Mouse (Mus musculus) embryo, embryonic 10 days (tissue): ENCODE results near the gene S100a8.

ENCODE experiments used
- DNase-seq: peaks from one replicate; pipeline ENCODE4 v3.0.0-alpha.2; 2015; ENCODE audit warnings: low spot score

S100a8 gene

DNA sequence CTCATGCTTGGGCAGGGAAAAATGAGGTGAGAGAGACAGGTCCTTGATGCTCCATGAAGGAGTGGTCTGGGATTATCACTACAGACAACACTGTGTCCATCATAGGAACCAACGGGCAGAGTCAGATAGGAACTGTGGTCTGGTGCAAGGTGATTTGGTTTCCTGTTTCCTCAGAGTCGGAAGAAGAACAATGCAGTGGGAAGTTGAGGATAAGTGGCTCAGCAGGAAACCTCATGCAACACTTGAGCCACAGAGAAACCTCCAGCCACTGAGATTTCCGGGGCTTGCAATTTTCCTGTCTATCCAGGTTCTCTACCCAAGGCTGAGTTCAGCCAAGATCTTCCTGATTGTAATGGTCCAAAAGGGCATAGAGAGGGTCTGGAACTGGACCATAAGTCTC is 9.9 kb downstream of the S100a8 start:
- DNase-seq = no peak

DNA sequence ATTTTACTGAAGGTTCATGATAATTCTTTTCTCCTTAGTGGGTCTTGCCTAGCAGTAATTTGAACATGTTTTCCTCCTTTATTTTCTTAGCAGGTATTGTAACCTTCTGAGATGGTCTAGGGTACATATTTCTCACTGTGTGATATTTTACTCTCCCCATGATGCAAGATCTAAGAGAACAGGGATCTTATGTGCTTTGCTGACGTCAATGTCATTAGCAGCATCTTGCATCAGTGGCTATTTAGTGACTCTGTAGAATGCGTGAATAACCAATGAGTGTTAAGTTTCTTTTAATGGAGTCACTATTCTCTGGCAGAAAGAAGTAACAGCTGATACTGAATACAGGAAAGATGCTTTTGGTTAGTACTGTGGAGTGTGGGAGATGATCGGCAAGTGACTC is 15.2 kb downstream of the S100a8 start:
- no peak for DNase-seq

DNA sequence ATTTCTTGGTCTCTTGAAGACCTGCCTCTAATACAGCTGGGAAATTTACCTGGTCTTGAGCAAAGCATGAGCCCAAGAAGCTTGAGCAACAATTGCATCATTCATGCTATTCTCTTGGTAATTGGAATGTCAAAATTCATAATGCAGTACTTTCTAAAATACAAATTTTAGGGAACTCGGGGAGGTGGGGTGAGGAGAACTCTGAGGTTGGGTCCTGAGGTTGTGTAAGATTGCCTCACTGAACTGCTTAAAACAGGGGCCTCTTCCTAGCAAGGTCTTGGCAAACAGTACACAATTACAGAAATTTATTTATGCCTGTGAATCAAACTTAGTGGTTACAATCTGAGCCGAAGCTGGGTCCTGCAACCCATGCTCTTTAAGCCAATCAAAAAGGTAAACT is 18.1 kb downstream of the S100a8 start:
- DNase-seq = no peak

DNA sequence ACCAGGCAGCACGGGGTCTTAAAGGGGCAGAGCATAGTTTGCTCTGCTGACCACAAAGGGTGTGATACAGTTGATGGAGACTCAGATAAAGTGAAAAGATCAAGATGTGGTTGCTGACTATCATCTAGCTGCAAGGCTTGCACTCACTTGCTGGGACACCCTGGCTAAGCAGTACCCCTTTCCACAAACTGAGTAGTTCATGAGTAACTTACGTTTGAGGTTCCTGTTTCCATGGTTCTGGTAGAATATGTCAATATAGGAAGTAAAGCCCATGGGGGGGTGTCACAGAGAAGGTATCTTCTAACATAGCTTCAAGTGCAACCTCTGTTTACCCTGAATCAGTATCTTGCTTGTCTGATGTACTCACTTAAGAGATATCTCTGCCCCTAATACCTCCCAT is 24.7 kb downstream of the S100a8 start:
- DNase-seq = no peak

DNA sequence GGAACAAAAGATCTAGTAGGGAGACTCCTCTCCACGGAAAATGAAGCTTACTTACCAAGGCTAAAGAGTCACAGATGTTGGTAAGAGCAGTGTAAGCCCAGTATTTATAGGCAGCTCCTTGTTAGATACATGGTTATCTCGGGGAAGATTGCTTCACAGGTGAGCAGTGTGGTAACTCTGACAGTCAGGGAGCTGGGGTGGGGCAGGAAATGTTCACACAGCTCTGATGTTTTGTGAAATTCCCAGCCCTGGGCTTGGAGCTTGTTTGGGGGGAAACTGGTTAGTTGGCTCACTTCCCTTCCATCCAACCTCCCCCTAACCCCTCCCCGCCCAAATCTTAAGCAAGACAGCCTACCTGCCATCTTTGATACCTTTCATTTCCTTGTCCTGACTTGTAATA is 26.8 kb downstream of the S100a8 start, which contains the start of gene S100a9:
TSS of gene S100a9 (minus strand) at position 109 of the 400 bp plus-strand sequence.
- DNase-seq = no peak

DNA sequence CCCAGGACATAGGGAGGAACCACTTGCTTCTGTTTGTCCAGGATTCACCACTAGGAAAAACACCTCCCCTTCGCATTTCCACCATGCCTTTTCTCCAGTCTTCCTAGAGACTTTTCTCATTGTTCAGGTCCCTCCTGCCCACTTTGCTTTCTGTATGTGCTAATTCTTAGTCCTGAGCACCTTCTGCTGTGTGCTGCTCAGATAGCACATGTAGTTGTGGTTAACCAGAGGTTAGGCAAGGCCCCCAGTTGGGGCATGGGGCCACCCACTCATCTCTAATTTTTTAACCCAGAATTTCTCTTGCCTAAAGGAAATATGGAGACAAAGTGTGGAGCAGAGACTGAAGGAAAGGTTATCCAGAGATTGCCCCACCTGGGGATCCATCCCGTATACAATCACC is 33.5 kb downstream of the S100a8 start:
- no peak for DNase-seq

DNA sequence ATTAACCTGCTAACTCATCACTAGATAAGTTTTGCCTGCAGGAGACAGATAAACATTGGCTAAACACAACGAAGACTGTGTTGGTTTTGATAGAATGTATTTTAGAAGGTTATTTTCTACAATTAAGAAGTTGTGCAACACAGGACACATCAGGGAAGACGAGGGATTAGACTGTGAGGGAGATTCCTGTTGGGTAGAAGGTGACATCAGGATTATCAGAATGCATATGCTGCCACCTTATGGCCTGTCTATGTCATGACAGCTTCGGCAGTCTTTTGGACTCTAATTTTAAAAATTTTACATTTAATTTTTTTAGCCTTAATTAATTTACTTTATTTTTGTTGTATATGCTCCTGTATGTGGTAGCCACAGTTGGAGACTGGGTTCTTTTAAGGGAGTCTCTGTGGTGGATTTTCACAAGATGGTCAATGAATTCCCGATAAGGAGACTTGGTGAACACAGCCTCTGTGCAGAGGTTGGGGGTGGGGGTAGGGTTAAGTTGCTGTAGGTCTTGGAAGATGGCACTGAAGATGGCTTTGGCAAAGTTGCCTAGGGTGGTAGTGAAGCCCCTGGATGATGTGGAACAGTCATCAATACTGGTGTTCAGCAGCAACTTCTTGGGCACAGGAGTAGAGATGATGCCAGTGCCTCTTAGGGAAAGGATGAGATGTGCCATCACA is 39.9 kb downstream of the S100a8 start:
- DNase-seq = peak; percentile 63

DNA sequence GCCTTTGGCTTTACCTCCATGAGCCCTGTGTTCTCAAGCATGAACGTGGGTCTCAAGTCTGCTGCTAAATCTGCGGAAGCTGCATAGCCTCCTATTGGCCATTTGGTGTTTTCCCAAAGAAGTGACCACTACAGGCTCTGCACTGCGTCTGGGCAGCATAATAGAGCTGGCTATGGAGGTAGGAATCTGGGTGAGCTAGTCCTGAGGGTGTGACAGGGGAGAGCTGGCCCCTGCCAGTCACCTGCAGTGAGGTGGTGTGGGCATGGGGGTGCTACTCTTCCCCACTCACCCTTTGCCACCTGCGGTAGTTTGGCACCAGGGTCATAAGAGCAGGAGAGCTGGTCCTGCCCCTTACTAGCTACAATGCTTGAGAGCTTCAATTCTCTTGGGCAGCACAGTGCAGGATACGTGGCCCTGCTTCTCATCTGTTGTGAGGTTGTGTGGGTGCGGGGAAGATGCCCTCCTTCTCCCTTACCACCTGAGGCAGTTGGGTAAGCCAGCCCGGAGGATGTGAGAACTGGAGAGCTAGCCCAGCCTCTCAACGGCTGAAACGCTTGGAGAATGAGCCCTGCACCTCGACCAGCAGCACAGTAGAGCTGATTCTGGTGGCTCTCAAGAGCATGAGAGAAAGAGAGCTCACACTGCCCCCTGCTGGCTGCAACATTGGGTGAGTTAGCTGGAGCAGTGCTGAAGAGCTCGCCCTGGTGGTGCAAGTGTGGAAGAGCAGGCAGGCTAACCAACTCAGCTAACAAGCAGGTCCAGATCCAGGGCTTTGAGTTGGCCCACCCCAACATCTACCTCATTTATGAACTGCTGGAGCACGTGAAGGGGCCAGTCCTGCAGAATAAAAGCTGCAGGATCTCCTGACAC is 41.0 kb downstream of the S100a8 start:
- DNase-seq = peak; percentile 91
